Mouse (Mus musculus): ENCODE results near the gene Tmem132d. TPM values are rescaled to one million over a fixed set of nuclear protein-coding genes. Genes with fewer than 3 reads are reported as not detected.

Tmem132d gene
- polyA plus RNA-seq, 1 experiment: 0.03 TPM

DNA sequence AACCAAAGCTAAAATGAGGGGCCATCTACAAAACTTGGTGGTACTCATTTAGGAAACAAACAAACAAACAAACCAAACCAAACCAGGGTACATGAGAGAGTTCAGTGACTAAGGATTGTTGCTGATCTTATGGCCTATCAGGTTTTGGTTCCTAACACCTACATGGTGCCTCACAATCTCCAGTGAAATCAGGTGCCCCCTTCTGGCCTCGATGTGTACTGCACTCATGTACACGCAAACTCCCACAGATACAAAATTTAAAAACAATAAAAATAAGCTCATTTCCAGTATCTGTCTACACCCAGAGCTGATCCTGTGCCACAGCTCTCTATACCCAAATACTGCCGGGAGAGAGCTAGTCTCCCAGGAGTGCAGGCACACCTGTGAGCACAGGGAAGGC is 495.0 kb downstream of the Tmem132d start:
- DNase-seq (ENCODE audit: low spot score): no peak

DNA sequence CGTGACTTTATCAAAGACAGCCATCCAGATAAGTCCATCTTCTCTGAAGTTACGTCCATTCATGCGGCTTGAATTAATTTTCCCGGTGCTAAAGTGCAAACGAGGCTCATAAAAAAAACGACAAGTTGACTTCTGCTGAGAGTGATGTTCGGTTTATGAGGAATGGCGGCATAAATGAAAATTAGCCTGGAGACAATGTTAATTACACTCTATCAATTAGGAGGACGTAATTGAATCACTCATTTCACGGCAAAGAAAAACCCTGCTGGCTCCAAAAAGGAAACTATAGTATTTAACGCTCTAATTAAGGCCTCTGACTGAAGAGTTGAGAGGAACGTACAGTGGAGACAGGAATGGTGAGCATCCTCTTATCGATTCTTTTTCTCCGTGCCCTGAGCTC is 503.2 kb downstream of the Tmem132d start:
- DNase-seq (ENCODE audit: low spot score): no peak

DNA sequence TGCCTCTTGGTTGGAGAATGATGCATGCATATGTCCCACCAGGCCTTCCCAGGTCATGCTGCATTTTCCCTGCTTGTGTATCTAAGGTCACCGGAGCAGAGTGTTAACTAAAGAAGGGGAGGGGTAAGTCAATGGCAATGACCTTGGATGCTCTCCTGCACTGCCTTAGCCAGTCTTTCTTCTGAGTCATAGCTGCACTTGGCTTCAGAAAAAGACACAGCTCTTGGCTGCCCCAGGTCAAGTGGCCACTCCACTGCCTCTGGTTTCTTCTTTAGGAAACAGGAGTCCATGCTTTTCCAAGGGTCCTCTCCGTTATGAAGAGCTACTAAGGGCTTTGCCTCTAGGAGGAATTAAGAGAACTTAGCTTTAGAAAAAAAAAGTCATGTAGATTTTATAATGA is 506.2 kb downstream of the Tmem132d start:
- no peak for DNase-seq (ENCODE audit: low spot score)

DNA sequence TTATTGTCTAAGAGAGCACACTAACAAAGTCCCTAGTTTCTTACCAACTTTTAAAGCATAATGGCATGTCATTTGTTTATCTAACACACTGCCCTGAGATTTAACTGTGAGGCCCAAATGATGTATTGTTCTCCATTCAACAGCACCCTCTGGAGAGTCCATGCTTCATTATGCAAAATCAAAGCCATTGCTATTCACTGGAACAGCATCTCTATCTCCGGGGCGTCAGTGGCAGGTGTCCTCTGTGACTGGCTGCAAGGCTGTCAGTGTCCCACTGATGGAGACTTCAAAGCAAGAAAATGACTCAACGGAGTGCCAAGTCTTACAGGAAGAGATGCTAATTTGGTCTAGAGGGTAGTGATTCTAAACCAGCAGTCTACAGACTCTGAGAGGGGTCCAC is 508.8 kb downstream of the Tmem132d start:
- no peak for DNase-seq (ENCODE audit: low spot score)

DNA sequence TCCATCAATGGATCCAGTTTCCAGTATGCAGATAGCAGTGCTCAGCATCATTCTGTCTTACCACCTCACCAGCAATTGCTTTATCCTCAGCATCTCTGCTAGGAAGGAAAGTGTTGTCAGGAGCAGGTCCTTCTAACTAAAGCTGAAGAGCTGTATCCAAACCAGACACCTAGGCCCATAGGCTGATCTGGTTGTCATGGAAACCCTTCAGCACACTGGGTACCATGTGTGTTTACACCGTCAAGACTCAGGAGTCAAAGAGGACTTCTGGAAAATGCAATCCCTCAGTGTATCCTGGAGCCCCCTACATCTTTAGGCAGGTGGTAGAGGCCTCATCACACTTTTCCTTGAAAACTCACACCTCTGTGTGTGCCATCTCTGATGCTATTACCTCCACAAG is 513.7 kb downstream of the Tmem132d start:
- DNase-seq (ENCODE audit: low spot score): no peak

DNA sequence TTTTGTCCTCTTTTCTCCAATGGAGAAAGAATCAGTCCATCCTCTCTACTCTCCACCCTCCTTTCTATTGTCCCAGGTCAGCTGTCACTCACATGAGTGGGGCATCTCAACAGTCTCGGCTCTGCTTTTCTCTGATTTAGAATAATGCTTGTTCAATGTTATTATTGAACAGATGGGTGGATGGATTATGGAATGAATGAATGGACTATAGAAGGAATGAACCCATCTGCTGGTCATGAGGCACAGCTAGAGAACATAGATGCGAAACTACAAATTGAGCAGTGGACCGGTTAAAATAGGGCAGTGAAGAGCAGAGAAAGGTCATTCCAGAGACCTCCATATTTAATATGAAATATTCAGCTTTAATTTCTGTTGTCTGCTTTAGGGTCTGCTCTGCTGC is 514.5 kb downstream of the Tmem132d start:
- DNase-seq (ENCODE audit: low spot score): no peak

DNA sequence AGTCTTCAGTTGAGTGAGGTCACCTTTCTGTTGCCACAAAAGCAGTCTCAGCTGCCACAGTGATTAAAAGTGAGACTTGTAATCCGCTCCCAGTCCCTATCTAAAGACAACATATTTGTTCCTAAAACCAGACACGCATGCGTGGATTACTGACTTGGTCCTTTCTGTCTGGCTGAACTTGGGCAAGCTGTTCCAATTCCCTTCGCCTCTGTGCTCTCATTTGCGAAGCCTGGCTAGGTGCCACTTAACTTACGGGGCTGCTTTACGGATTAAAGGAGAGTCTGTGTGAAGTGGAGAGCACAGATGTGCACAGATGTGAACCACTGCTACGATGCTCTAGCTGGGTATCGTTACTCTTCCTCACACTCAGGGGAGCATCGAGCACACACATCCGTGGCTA is 518.7 kb downstream of the Tmem132d start:
- no peak for DNase-seq (ENCODE audit: low spot score)

DNA sequence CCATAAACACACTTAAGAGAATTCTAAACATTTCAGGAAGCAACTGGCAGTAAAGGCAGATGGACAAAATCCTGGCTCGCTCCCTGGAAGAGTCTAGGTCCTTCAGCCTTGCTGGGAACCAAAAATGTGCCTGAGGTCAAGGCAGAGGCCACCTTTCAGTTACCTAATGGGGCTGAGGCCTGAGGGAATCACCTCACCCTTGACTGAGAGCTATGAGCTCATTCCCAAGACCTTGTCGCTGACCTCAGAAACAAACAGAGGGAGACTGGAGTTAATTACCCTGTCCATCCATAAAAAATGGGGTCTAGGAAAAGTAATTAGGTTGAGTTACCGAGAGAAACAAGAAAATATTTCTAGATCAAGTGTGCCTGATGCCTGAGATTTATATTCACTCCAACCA is 521.3 kb downstream of the Tmem132d start:
- no peak for DNase-seq (ENCODE audit: low spot score)

DNA sequence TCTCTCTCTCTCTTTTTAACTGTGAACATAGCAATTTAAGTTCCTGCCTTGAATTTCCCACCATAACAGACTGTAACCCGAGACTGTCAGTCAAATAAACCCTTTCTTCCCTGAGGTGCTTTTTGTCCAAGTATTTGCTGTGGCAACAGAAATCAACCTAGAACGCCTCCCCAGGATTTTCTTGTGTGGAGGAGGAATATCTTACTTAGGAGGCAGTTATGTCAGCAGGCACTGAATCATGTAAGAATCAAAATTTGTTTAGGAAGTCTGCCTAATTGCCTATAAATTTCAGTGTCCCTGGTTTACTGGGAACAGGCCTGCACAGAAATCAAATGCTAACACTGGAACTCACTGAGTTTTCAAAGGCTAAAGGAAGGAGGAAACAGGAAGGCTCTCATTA is 522.5 kb downstream of the Tmem132d start:
- no peak for DNase-seq (ENCODE audit: low spot score)

DNA sequence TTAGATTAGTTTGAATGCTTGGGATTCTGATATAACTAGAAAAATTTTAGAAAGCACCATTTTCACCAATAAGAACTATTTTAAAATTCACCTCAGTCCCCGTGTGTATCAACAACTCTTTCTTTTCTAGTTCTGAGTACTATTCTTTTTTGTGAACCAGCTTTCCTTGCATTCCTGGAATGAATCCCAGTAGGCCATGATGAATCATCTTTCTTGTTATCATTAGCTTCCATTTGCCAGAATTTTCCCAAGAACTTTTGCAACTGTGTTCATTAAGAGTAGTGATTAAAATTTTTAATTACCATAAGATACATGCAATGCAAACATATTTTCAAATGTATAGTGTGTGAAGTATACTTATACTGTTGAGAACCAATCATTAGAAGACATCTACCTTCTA is 537.7 kb downstream of the Tmem132d start:
- no peak for DNase-seq (ENCODE audit: low spot score)

DNA sequence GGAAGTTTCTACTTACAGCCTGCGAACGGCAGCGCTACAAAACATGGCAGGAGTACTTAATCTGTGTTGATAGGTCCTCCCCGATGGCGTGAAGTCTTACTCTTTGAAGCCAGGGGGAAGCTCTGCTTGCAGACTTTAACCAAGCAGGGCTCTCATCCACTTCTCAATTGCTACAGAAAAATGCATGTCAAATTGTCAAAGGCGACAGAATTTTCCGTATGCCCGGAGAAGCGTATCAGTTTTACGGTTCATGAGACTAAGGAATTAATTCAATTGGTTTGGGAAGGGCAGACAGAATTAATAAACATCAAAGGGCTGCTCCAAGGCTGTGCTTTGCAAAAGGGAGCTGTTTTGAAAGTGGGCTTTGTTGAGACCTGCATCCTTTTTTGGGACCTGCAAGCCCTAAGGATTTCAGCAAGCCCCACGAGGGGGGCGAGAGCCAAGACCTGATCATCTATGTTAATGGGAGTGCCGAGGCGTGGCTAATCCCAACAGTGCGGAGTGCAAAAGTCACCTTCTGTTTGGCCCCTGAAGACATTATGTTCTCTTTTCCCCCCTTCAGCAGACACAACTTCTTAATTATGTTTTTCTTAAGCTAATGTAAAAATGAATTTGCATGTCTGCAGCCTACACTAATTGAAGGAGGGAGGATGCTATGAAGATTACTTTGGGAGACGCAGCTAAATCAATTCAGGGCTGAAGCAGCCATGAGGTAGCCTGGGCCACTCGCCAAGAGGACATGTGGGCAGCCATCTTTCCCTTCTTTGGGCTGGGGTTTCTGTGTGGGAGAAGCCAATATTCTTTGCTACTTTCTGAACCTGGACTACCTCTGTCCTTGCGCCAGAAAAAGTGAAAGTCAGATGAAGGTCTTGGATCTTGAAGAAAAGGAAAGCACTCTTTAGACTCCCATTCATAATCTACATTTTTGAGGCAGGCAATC is 547.0 kb downstream of the Tmem132d start:
- no peak for DNase-seq (ENCODE audit: low spot score)

DNA sequence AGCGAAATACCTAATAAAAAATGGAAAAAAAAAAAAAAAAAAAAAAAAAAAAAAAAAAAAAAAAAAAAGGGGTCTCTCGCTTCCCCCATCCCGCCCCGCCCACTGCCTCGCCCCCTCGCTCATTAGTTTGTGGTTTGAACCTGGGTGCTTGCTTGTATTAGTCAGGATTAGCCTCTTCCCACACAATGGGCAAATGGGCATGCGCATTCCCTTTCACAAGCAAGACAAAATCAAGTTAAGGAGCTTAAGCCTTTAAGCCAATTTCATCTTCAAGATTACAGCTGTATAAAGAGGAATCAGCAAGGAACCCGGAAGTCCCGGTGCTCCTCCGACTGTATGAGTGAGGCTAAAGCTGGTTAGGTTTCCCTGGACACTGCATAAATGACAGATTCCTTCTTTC is 549.9 kb downstream of the Tmem132d start:
- DNase-seq (ENCODE audit: low spot score): no peak

DNA sequence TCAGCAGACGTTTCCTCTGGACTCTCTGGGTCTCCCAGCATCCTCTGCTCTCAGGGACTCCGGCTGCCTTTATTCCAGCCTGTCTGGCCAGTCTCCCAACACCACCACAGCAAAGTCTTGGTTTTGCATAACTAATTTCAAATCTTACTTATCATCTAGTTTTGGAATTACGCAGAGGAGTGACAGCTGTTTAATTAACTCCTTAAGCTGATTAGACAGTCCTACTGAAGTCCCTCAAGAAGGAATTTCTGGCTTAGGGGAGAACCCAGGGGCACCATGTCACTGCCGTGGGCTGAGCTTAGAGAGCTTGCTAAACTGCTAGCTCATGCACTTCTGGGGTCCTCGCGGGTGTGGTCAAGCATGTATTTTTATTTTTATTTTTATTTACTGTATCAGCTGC is 558.4 kb downstream of the Tmem132d start:
- DNase-seq (ENCODE audit: low spot score): no peak

DNA sequence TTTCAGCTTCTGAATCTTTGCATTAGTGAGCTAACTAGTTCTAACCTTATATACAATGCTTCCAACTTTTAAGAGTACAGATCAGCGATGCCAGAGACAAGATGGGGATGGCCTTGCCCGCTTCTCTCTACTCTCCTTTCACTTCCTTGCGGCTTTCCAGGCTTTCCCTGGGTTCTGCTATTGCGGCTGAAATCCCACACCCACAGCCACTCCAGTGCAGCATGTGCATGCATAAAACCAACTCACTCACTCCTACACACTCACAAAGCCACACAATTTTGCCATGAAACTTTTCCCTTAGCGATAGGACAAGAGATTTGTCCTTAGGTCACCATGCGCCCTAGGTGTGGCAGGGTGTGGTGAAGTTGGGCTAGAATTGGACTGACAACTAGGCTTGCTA is 567.7 kb downstream of the Tmem132d start:
- DNase-seq (ENCODE audit: low spot score): no peak

DNA sequence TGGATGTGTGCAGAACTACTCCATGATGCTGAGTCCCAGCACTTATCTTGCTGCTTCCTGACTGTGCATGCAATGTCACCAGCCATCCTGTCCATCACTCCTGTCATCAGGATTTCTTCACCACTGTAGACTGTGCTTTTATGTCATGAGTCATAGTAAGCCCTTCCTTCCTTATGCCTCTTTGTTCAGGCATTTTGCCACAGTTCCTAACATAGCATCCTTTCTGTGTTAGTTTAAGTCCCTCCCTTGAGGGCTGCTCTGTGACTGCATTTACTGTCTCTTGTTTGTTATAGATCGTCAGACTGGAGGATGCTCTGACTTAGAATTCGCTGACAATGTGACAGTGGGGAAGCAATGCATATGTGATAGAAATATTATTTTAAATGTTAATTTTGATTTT is 573.2 kb downstream of the Tmem132d start:
- DNase-seq (ENCODE audit: low spot score): no peak

DNA sequence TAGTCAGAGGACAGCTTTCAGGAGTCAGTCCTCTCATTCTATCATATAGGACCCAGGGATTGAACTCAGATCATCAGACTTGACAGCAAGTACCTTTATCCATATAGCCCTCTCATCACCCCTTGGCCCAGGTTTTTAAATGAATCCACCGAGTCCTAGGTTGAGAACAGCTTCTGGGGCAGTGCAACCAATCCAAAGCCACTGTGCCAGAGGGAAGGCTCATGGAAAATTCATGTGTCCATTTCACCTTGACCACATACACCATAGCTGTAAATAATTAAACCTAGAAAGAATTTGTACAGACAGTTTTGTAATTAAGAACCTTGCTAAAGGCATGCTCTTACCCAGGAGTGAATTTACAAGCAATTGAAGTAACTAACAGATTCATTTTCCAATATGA is 580.6 kb downstream of the Tmem132d start:
- no peak for DNase-seq (ENCODE audit: low spot score)

DNA sequence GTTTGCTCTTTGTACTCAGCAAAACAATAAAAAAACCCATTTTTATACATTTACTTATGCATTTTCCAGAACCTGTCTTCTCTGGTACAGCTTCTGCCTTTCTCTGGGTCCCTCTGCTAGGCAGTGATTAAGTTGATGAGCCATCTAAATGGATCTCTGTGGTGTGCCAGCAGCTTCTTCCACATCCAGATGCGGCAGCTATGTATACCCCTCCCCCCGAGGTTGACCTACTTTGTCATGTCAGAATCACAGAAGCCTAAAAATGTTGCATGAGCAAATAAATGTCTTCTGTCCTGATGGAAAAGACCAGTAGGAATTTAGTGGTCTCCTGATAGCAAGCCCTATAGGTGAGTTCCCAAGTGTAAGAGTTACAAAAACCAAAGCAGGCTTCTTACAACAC is 601.1 kb downstream of the Tmem132d start:
- DNase-seq (ENCODE audit: low spot score): no peak

DNA sequence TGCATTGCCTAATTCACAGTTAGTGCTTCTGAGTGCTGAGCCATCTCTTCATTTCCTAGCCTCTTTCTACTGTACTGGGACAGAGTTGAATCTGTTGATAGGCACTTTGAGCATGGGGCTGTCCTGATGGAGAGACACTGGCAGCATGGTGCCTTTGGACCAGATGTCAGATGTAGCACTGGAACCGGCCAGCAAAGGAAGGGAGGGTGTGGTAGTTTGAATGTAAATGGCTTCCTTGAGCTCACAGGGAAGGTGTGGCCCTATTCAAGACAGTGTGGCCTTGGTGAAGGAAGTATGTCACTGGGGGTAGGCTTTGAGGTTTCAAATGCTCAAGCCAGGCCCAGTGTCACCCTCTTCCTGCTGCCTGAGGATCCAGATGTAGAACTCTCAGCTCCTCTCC is 602.0 kb downstream of the Tmem132d start:
- no peak for DNase-seq (ENCODE audit: low spot score)

DNA sequence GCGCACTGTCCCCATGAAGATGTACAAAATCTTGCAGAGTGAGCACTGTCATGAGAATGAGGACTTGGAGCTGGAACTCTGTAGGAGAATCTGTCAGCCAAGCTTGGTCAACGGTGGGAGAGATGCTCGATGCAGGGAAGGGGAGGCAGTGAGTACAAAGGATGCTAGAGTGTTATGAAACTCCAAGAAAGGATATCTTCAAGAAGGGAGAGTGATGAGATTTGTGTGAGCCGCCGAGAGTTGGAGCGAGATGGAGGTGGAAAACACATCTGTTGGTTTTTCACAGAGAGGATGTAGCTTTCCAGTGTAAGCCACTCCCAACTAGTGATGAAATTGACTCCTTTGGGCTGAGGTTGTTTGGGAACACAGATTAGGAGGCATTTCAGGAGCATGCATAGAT is 604.1 kb downstream of the Tmem132d start:
- DNase-seq (ENCODE audit: low spot score): no peak

DNA sequence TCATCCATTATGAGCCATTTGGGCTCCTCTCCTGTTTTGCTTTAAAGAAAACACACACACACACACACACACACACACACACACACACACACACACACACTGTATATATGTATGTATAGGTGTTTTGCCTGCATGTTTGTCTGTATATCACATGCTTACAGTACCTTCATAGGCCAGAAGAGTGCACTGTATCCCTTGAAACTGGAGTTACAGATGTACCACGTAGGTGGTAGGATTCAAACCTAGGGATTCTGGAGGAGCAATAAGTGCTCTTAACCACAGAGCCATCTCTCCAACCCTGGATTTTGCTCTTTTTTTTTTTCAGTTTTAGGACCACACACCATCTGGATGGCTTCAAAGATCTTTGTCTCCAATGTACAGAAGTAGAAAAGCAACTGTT is 610.9 kb downstream of the Tmem132d start:
- DNase-seq (ENCODE audit: low spot score): no peak

DNA sequence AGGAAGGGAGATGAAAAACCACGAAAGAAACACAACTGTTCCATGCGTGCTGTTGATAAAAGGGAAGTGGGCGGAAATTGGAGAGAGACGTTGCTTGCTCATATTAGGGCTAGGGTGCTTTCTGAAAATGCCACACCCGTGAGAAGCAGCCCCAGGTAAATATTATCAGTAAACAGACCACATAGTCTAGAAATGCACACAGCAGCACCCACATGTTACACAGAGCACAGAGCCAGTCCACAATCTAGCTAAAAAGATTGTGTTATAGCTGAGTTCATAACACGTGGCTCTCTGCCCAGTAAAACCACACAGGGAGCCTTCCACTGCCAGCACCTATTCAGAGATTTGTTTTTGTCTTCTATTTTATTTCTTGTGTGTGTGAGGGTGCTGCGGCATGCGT is 617.6 kb downstream of the Tmem132d start:
- DNase-seq (ENCODE audit: low spot score): no peak

DNA sequence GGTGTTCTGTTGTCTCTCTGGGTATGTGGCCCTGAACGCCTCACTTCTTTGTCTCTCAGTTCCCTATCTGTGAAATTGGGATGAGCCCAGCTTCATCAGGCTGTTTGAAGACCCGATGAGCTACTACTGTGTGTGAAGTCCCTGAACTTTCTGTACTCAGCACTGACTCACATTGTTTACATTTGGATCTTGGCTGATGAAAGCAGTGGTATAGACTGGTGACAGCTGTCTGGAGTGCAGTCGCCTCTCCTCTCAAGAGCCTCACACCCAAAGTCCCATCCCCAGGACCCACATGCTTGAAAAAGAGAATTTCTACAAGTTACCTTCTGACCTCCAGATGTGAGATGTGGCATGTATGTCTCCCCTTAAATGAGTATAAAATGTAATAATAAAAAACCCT is 625.5 kb downstream of the Tmem132d start:
- no peak for DNase-seq (ENCODE audit: low spot score)

DNA sequence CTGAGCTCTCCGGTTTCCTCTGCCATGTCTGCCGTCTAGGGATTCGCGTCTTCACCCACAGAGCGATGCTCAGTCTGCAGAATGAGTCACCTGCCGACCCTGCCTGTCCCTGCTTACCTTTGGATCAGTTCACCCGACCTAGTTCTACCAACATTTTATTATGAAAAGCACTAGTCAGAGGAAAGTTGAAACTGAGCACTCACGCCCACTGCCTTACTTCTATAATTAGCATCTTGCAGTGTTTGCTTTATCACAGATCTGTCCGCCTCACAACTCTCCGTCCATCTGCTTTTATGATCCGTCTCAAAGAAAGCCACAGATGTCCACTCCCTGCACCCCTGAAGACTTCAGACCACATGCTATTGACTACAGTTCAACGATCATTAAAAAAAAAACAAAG is 626.0 kb downstream of the Tmem132d start:
- no peak for DNase-seq (ENCODE audit: low spot score)

DNA sequence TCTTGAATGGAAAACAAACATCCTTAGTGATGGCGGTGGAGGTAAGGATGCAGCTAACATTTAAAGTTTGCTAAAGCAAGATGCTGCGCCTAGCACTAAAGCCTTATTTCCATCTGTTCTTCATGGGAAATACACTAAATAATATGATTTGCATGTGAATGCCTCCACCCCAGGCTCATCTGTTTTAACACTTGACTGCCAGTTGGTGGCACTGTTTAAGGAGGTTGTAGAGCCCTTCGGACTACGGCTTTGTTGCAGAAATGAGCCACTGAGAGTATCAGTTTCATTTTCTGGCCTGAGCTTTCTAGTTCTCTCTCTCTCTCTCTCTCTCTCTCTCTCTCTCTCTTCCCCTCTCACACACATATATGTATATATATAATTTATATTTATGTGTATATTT is 632.0 kb downstream of the Tmem132d start:
- no peak for DNase-seq (ENCODE audit: low spot score)

All from urinary bladder, adult 2 months (tissue).